ENCODE assay signal across 17 mouse cellular contexts in genomic region chr2:114089862-114090261, GRCm38 (mm10). TPM values are rescaled to one million over a fixed set of nuclear protein-coding genes. Genes with fewer than 3 reads are reported as not detected.
DNase-seq lines count a peak whose midpoint lies in the region; ATAC-seq and TF ChIP-seq lines count a peak whose summit lies in the region.
"Had no signal": no experiment of that assay in that cellular context is flagged by ENCODE, and none has a peak within 500 bp of the region (broad histone marks: within the 10 kb centered on the region; RNA-seq: fewer than 3 reads in every experiment).

No protein-coding gene starts in this region.

- TF ChIP-seq CTCF in hindbrain, postnatal 0 days (IDR thresholded peaks at IDR 0.05; ENCODE audit: low read depth): no peak
- no peak for TF ChIP-seq CTCF in liver, adult 2 months (IDR thresholded peaks at IDR 0.05; ENCODE audit: low read depth, low read length)

- no peaks in the 10 kb centered on the region for H3K9me3 ChIP-seq in hindbrain, postnatal 0 days (ENCODE audit: low read length)
- H3K9me3 ChIP-seq in hindbrain, embryonic 11.5 days (ENCODE audit: control insufficient read depth, low read length): no peaks in the 10 kb centered on the region
- no peaks in the 10 kb centered on the region for H3K9me3 ChIP-seq in liver, embryonic 12.5 days (replicated peaks)
- no peaks in the 10 kb centered on the region for H3K9me3 ChIP-seq in intestine, embryonic 16.5 days (ENCODE audit: control insufficient read depth, low read length)
- H3K9me3 ChIP-seq: forebrain, embryonic 12.5 days; limb, embryonic 13.5 days had no signal

- no peak overlapping the region for H3K4me3 ChIP-seq in hindbrain, postnatal 0 days (ENCODE audit: low read length)
- no peak overlapping the region for H3K4me3 ChIP-seq in hindbrain, embryonic 11.5 days (ENCODE audit: low read depth, low read length)
- H3K4me3 ChIP-seq in liver, adult 2 months (ENCODE audit: insufficient read depth, low read depth, low read length): no peak overlapping the region
- no peak overlapping the region for H3K4me3 ChIP-seq in liver, embryonic 12.5 days
- no peak overlapping the region for H3K4me3 ChIP-seq in intestine, embryonic 16.5 days (ENCODE audit: low read length)
- H3K4me3 ChIP-seq: forebrain, embryonic 12.5 days; limb, embryonic 13.5 days had no signal

- 82% methylated on average over 3 of the region's 3 CpGs for WGBS in hindbrain, postnatal 0 days
- WGBS in hindbrain, embryonic 11.5 days: 80% methylated on average over 3 of the region's 3 CpGs
- WGBS in liver, adult 2 months: 39% methylated on average over 3 of the region's 3 CpGs
- WGBS in liver, embryonic 12.5 days (ENCODE audit: insufficient replicate concordance): 78% methylated on average over 3 of the region's 3 CpGs
- 84% methylated on average over 3 of the region's 3 CpGs for WGBS in intestine, embryonic 16.5 days

- no peaks in the 10 kb centered on the region for H3K36me3 ChIP-seq in hindbrain, postnatal 0 days (ENCODE audit: insufficient read depth, low read length)
- H3K36me3 ChIP-seq in hindbrain, embryonic 11.5 days (ENCODE audit: control insufficient read depth, insufficient read depth, low read length): no peaks in the 10 kb centered on the region
- no peaks in the 10 kb centered on the region for H3K36me3 ChIP-seq in liver, adult 2 months (ENCODE audit: control insufficient read depth, insufficient read depth, low read length)
- no peaks in the 10 kb centered on the region for H3K36me3 ChIP-seq in liver, embryonic 12.5 days
- no peaks in the 10 kb centered on the region for H3K36me3 ChIP-seq in intestine, embryonic 16.5 days (ENCODE audit: control insufficient read depth, insufficient read depth, low read length)
- H3K36me3 ChIP-seq: forebrain, embryonic 12.5 days; limb, embryonic 13.5 days had no signal

- H3K4me2 ChIP-seq in hindbrain, postnatal 0 days (ENCODE audit: low read depth, low read length): no peak overlapping the region
- H3K4me2 ChIP-seq in hindbrain, embryonic 11.5 days (replicated peaks; ENCODE audit: low read depth, low read length): no peak overlapping the region
- H3K4me2 ChIP-seq in liver, embryonic 12.5 days: no peak overlapping the region
- H3K4me2 ChIP-seq in intestine, embryonic 16.5 days (ENCODE audit: low read depth, low read length): no peak overlapping the region
- H3K4me2 ChIP-seq: forebrain, embryonic 12.5 days; limb, embryonic 13.5 days; midbrain, embryonic 11.5 days had no signal

- peak; percentile 65 for ATAC-seq in hindbrain, postnatal 0 days
- no peak for ATAC-seq in hindbrain, embryonic 11.5 days (ENCODE audit: low FRiP score)
- ATAC-seq in liver, embryonic 12.5 days: no peak
- peak; percentile 73 for ATAC-seq in intestine, embryonic 16.5 days

- H3K4me1 ChIP-seq in hindbrain, postnatal 0 days (ENCODE audit: insufficient read depth, low read length): no peaks in the 10 kb centered on the region
- H3K4me1 ChIP-seq in hindbrain, embryonic 11.5 days (replicated peaks; ENCODE audit: control insufficient read depth, insufficient read depth, low read length): no peaks in the 10 kb centered on the region
- H3K4me1 ChIP-seq in liver, adult 2 months (ENCODE audit: control insufficient read depth, insufficient read depth, low read length): peaks cover 9% of the 10 kb centered on the region
- no peaks in the 10 kb centered on the region for H3K4me1 ChIP-seq in liver, embryonic 12.5 days
- no peaks in the 10 kb centered on the region for H3K4me1 ChIP-seq in intestine, embryonic 16.5 days (ENCODE audit: control insufficient read depth, insufficient read depth, low read length)
- H3K4me1 ChIP-seq: forebrain, embryonic 12.5 days; limb, embryonic 13.5 days had no signal

- DNase-seq in hindbrain, postnatal 0 days (ENCODE audit: low spot score): peak; percentile 55
- no peak for DNase-seq in hindbrain, embryonic 11.5 days (ENCODE audit: low spot score)
- peak; percentile 99 for DNase-seq in liver, adult 2 months (ENCODE audit: extremely low read depth, low read depth, low spot score)
- peak; percentile 50 for DNase-seq in brain, adult 2 months (ENCODE audit: low read depth, low spot score)
- no peak for DNase-seq in thymus, adult 18-20 months
- DNase-seq: heart, adult 18-20 months; heart, postnatal 36 days; kidney, adult 18-20 months; lung, postnatal 10 days; right cerebral cortex, postnatal 14 days had no signal

- H3K79me2 ChIP-seq in liver, adult 2 months (ENCODE audit: control insufficient read depth, insufficient read depth, low read length): no peaks in the 10 kb centered on the region

- no peak overlapping the region for H3K27ac ChIP-seq in hindbrain, postnatal 0 days
- H3K27ac ChIP-seq in hindbrain, embryonic 11.5 days (ENCODE audit: low read depth, low read length): no peak overlapping the region
- H3K27ac ChIP-seq in liver, adult 2 months (replicated peaks; ENCODE audit: insufficient read depth, low read depth, low read length): peak overlapping the region; percentile 37
- no peak overlapping the region for H3K27ac ChIP-seq in liver, embryonic 12.5 days
- no peak overlapping the region for H3K27ac ChIP-seq in intestine, embryonic 16.5 days (ENCODE audit: low read length)
- H3K27ac ChIP-seq: forebrain, embryonic 12.5 days; limb, embryonic 13.5 days had no signal

- H3K9ac ChIP-seq in hindbrain, postnatal 0 days (replicated peaks; ENCODE audit: low read length): no peak overlapping the region
- H3K9ac ChIP-seq in hindbrain, embryonic 11.5 days (ENCODE audit: low read depth, low read length): no peak overlapping the region
- H3K9ac ChIP-seq in liver, adult 2 months (ENCODE audit: low read depth, low read length): no peak overlapping the region
- no peak overlapping the region for H3K9ac ChIP-seq in liver, embryonic 12.5 days
- H3K9ac ChIP-seq in intestine, embryonic 16.5 days (ENCODE audit: low read depth, low read length): no peak overlapping the region
- H3K9ac ChIP-seq: forebrain, embryonic 12.5 days; limb, embryonic 13.5 days had no signal

- no peak for TF ChIP-seq POLR2A in liver, adult 2 months (IDR thresholded peaks at IDR 0.05; ENCODE audit: extremely low read depth, insufficient read depth, low read length)

- no peaks in the 10 kb centered on the region for H3K27me3 ChIP-seq in hindbrain, postnatal 0 days (ENCODE audit: insufficient read depth, low read length)
- H3K27me3 ChIP-seq in hindbrain, embryonic 11.5 days (ENCODE audit: control insufficient read depth, insufficient read depth, low read length): no peaks in the 10 kb centered on the region
- no peaks in the 10 kb centered on the region for H3K27me3 ChIP-seq in liver, adult 2 months (ENCODE audit: control insufficient read depth, insufficient read depth, low read length)
- H3K27me3 ChIP-seq in liver, embryonic 12.5 days (replicated peaks): no peaks in the 10 kb centered on the region
- no peaks in the 10 kb centered on the region for H3K27me3 ChIP-seq in intestine, embryonic 16.5 days (replicated peaks; ENCODE audit: control insufficient read depth, insufficient read depth, low read length)
- H3K27me3 ChIP-seq: forebrain, embryonic 12.5 days; limb, embryonic 13.5 days had no signal

RNA-seq across cellular contexts. Expression of gene Actc1, which starts 36.5 kb away (rescaled TPM):
- total RNA-seq in hindbrain, postnatal 0 days (2014; rRNA removed): 1.6 and 7.5 TPM in 2 replicates
- 0.48 and 0.91 TPM in 2 replicates for polyA plus RNA-seq in hindbrain, postnatal 0 days (2015; fragmentation: Nextera tagmentation; extraction: Ambion mirVana)
- 23.0 and 48.0 TPM in 2 replicates for polyA plus RNA-seq in hindbrain, embryonic 11.5 days (2014; fragmentation: Nextera tagmentation; extraction: Ambion mirVana)
- total RNA-seq in liver, adult 2 months (2014; rRNA removed): 0.09 TPM in 1 of 2 replicates, not detected in the other
- polyA plus RNA-seq in liver, adult 2 months (2012; rRNA removed): 0.09 and 0.25 TPM in 2 replicates
- 9.2 and 20.4 TPM in 2 replicates for polyA plus RNA-seq in liver, embryonic 12.5 days (2016; fragmentation: Nextera tagmentation; extraction: Ambion mirVana)
- polyA plus RNA-seq in intestine, embryonic 16.5 days (2015; fragmentation: Nextera tagmentation; extraction: Ambion mirVana): 38.2 and 41.1 TPM in 2 replicates
- total RNA-seq: adrenal gland, adult 18-20 months; left cerebral cortex, adult 18-20 months had no signal

Comparison
In these comparisons a context has a peak if more than half of its experiments do, and no peak if none do; other contexts are left out.
1. ATAC-seq: peak in hindbrain, postnatal 0 days (single experiment) and intestine, embryonic 16.5 days (single experiment); none in hindbrain, embryonic 11.5 days (single experiment) and liver, embryonic 12.5 days (single experiment).
2. DNase-seq: peak in hindbrain, postnatal 0 days (single experiment), liver, adult 2 months (single experiment) and brain, adult 2 months (single experiment); none in hindbrain, embryonic 11.5 days (single experiment) and thymus, adult 18-20 months (0 of 2).